Mouse (Mus musculus) myocyte (in vitro differentiated cells): ENCODE measurements around the gene Nek11.

Experiments
- CEBPB ChIP-seq: IDR thresholded peaks from 2 replicates; pipeline ENCODE4 v1.6.1; 2011; ENCODE audit warnings: mild to moderate bottlenecking, moderate library complexity; ENCODE audit not compliant: poor library complexity, insufficient read depth, severe bottlenecking
- POLR2A ChIP-seq: IDR thresholded peaks from one replicate; pipeline ENCODE4 v1.6.1; 2011; ENCODE audit warnings: low read depth, mild to moderate bottlenecking, control low read depth, moderate library complexity; ENCODE audit not compliant: insufficient read length
- POLR2AphosphoS2 ChIP-seq: IDR thresholded peaks from one replicate; pipeline ENCODE4 v1.6.1; 2011; ENCODE audit warnings: low read depth, control low read depth; ENCODE audit not compliant: insufficient read length
- SRF ChIP-seq: IDR thresholded peaks from one replicate; pipeline ENCODE4 v1.6.1; 2011; ENCODE audit warnings: low read depth; ENCODE audit not compliant: control insufficient read depth, insufficient read length
- TCF3 ChIP-seq: IDR thresholded peaks from one replicate; pipeline ENCODE4 v1.6.1; 2011; ENCODE audit warnings: low read depth, control low read depth; ENCODE audit not compliant: insufficient read length
- USF1 ChIP-seq: IDR thresholded peaks from one replicate; pipeline ENCODE4 v1.6.1; 2011; ENCODE audit warnings: low read depth, mild to moderate bottlenecking, control low read depth, moderate library complexity

DNA sequence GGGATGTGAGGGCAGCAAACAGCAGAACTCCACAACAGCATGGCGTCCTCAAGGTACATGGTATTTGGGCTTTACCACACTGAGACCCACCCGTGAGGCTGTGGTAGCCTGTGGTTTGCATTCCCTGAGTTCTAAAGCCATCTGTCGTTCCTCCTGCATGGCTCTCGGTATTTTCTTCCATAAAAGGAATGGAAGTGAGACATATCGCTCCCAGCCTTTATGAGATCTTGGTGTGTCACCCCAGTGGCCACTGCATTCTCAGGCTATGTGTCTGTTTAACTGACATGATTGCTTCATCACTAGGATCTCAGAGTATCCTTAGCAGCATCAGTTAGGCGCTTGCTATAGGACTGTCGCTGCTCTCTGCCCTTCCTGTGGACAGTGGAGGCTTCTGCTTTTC lies 18.9 kb downstream of the Nek11 start:
- TF ChIP-seq POLR2A (no peak), TCF3 (no peak), POLR2AphosphoS2 (no peak), SRF (peak; percentile 95), USF1 (no peak), CEBPB (peak; percentile 84)
